Mouse (Mus musculus): ENCODE results near the gene 1700001P01Rik. TPM values are rescaled to one million over a fixed set of nuclear protein-coding genes. Genes with fewer than 3 reads are reported as not detected.
A peak's percentile ranks its signal among the peaks of the same experiment; 100 is the strongest.

Gene 1700001P01Rik
- polyA plus RNA-seq, 1 experiment from 2014 or later, result 0.83 TPM

- Histone ChIP-seq H3K9ac (no peak overlapping the region), H3K4me1 (peaks cover 87% of the 10 kb centered on the region), H3K27ac (peak overlapping the region; percentile 49; the same call in 1 of the 2 replicates), H3K9me3 (no peaks in the 10 kb centered on the region), H3K4me2 (replicated peaks) (peak overlapping the region; percentile 27; the same call in 1 of the 2 replicates), H3K36me3 (peaks cover 50% of the 10 kb centered on the region), H3K4me3 (no peak overlapping the region), H3K27me3 (no peaks in the 10 kb centered on the region)
- no peak for ATAC-seq (ENCODE audit: low FRiP score, low read depth)
- WGBS, result 70% methylated on average over 2 of the region's 2 CpGs
These were observed 32.4 kb upstream of the 1700001P01Rik start for GRCm38 (mm10) chr11:97808093-97808492.

GRCm38 (mm10) chr11:97807626-97808025, 31.9 kb upstream of the 1700001P01Rik start:
- WGBS, result 39% methylated on average over 6 of the region's 6 CpGs
- Histone ChIP-seq H3K9me3 (no peaks in the 10 kb centered on the region), H3K4me2 (replicated peaks) (peak overlapping the region; percentile 27; the same call in 1 of the 2 replicates), H3K27me3 (no peaks in the 10 kb centered on the region), H3K36me3 (peaks cover 45% of the 10 kb centered on the region), H3K4me1 (peaks cover 85% of the 10 kb centered on the region), H3K9ac (no peak overlapping the region), H3K4me3 (no peak overlapping the region), H3K27ac (0 out of 2 replicates have a peak overlapping the region, but pooled peaks have one; percentile 0)
- ATAC-seq (ENCODE audit: low FRiP score, low read depth), result no peak

GRCm38 (mm10) chr11:97806613-97806964, 30.9 kb upstream of the 1700001P01Rik start:
- Histone ChIP-seq H3K4me2 (replicated peaks) (peak overlapping the region; percentile 67; the same call in 1 of the 2 replicates), H3K27ac (no peak overlapping the region), H3K9ac (no peak overlapping the region), H3K9me3 (no peaks in the 10 kb centered on the region), H3K36me3 (peaks cover 40% of the 10 kb centered on the region), H3K4me3 (no peak overlapping the region), H3K27me3 (no peaks in the 10 kb centered on the region), H3K4me1 (peaks cover 85% of the 10 kb centered on the region)
- 73% methylated on average over 7 of the region's 7 CpGs for WGBS
- ATAC-seq (ENCODE audit: low FRiP score, low read depth), result no peak

GRCm38 (mm10) chr11:97805662-97806612, 30.2 kb upstream of the 1700001P01Rik start:
- H3K4me3 ChIP-seq, result peak overlapping the region; percentile 33
- peaks cover 38% of the 10 kb centered on the region for H3K36me3 ChIP-seq
- peak overlapping the region; percentile 89 for H3K27ac ChIP-seq
- peak overlapping the region; percentile 67 for H3K4me2 ChIP-seq (replicated peaks)
- 42% methylated on average over 15 of the region's 15 CpGs for WGBS
- H3K9me3 ChIP-seq, result no peaks in the 10 kb centered on the region
- no peak for ATAC-seq (ENCODE audit: low FRiP score, low read depth)
- H3K4me1 ChIP-seq, result peaks cover 85% of the 10 kb centered on the region
- H3K27me3 ChIP-seq, result no peaks in the 10 kb centered on the region
- peak overlapping the region; percentile 51; the same call in 1 of the 2 replicates for H3K9ac ChIP-seq

GRCm38 (mm10) chr11:97804841-97805661, 29.3 kb upstream of the 1700001P01Rik start:
- Histone ChIP-seq H3K4me1 (peaks cover 84% of the 10 kb centered on the region), H3K9me3 (no peaks in the 10 kb centered on the region), H3K27ac (peak overlapping the region; percentile 89), H3K4me3 (peak overlapping the region; percentile 33), H3K36me3 (peaks cover 38% of the 10 kb centered on the region), H3K9ac (peak overlapping the region; percentile 51; the same call in 1 of the 2 replicates), H3K4me2 (replicated peaks) (peak overlapping the region; percentile 67), H3K27me3 (no peaks in the 10 kb centered on the region)
- WGBS, result 11% methylated on average over 9 of the region's 9 CpGs
- no peak for ATAC-seq (ENCODE audit: low FRiP score, low read depth)

GRCm38 (mm10) chr11:97803847-97804246, 28.1 kb upstream of the 1700001P01Rik start:
- Histone ChIP-seq H3K4me1 (peaks cover 73% of the 10 kb centered on the region), H3K9ac (no peak overlapping the region), H3K9me3 (no peaks in the 10 kb centered on the region), H3K4me3 (no peak overlapping the region), H3K27me3 (no peaks in the 10 kb centered on the region), H3K4me2 (replicated peaks) (peak overlapping the region; percentile 67), H3K36me3 (peaks cover 27% of the 10 kb centered on the region), H3K27ac (peak overlapping the region; percentile 89; the same call in 1 of the 2 replicates)
- ATAC-seq (ENCODE audit: low FRiP score, low read depth), result no peak
- WGBS, result 68% methylated on average over 5 of the region's 5 CpGs

GRCm38 (mm10) chr11:97802495-97802894, 26.8 kb upstream of the 1700001P01Rik start:
- 63% methylated on average over 3 of the region's 6 CpGs for WGBS
- Histone ChIP-seq H3K4me2 (replicated peaks) (peak overlapping the region; percentile 74), H3K9ac (no peak overlapping the region), H3K27me3 (no peaks in the 10 kb centered on the region), H3K36me3 (peaks cover 16% of the 10 kb centered on the region), H3K27ac (no peak overlapping the region), H3K4me3 (peak overlapping the region; percentile 73; the same call in 1 of the 2 replicates), H3K4me1 (peaks cover 69% of the 10 kb centered on the region), H3K9me3 (no peaks in the 10 kb centered on the region)
- ATAC-seq (ENCODE audit: low FRiP score, low read depth), result no peak

GRCm38 (mm10) chr11:97802194-97802470, 26.4 kb upstream of the 1700001P01Rik start:
- Histone ChIP-seq H3K27ac (0 out of 2 replicates have a peak overlapping the region, but pooled peaks have one; percentile 96), H3K4me3 (peak overlapping the region; percentile 73), H3K9me3 (no peaks in the 10 kb centered on the region), H3K4me1 (peaks cover 66% of the 10 kb centered on the region), H3K9ac (no peak overlapping the region; the same call in 1 of the 2 replicates), H3K27me3 (no peaks in the 10 kb centered on the region), H3K4me2 (replicated peaks) (peak overlapping the region; percentile 74), H3K36me3 (peaks cover 12% of the 10 kb centered on the region)
- ATAC-seq (ENCODE audit: low FRiP score, low read depth), result no peak
- 23% methylated on average over 1 of the region's 1 CpGs for WGBS

- Histone ChIP-seq H3K4me1 (peaks cover 61% of the 10 kb centered on the region), H3K4me2 (replicated peaks) (peak overlapping the region; percentile 74), H3K36me3 (peaks cover 7% of the 10 kb centered on the region), H3K4me3 (peak overlapping the region; percentile 73), H3K27me3 (no peaks in the 10 kb centered on the region), H3K9me3 (no peaks in the 10 kb centered on the region), H3K9ac (peak overlapping the region; percentile 92), H3K27ac (peak overlapping the region; percentile 96)
- ATAC-seq (ENCODE audit: low FRiP score, low read depth), result no peak
- 27% methylated on average over 8 of the region's 8 CpGs for WGBS
These were observed 25.9 kb upstream of the 1700001P01Rik start for GRCm38 (mm10) chr11:97801409-97802193.

- peaks cover 5% of the 10 kb centered on the region; the same call in 1 of the 2 replicates for H3K36me3 ChIP-seq
- no peaks in the 10 kb centered on the region for H3K9me3 ChIP-seq
- no peaks in the 10 kb centered on the region for H3K27me3 ChIP-seq
- peak overlapping the region; percentile 96 for H3K27ac ChIP-seq
- peak overlapping the region; percentile 92 for H3K9ac ChIP-seq
- peaks cover 53% of the 10 kb centered on the region for H3K4me1 ChIP-seq
- peak overlapping the region; percentile 74 for H3K4me2 ChIP-seq (replicated peaks)
- peak overlapping the region; percentile 73 for H3K4me3 ChIP-seq
- 3% methylated on average over 17 of the region's 17 CpGs for WGBS
- no peak for ATAC-seq (ENCODE audit: low FRiP score, low read depth)
These were observed 25.1 kb upstream of the 1700001P01Rik start for GRCm38 (mm10) chr11:97800691-97801408.

All from limb, embryonic 13.5 days (tissue).